Mouse (Mus musculus) adrenal gland (tissue): ENCODE measurements around the gene Mapk1ip1l.
"Not testable (repeated sequence)": the region's sequence is repeated elsewhere in the genome, so short reads cannot be mapped to it uniquely, and the experiment has no call there.

Experiments used
- intact Hi-C: fragments of 180-260 bp; cut with DNase I; formaldehyde crosslinking; loops from one replicate; pipeline ENCODE4 v1.15.1; 2025

The Mapk1ip1l gene

GRCm38 (mm10) chr14:47302885-47303680, 5.0 kb downstream of the Mapk1ip1l start:
- intact Hi-C loops = no loop called here

DNA sequence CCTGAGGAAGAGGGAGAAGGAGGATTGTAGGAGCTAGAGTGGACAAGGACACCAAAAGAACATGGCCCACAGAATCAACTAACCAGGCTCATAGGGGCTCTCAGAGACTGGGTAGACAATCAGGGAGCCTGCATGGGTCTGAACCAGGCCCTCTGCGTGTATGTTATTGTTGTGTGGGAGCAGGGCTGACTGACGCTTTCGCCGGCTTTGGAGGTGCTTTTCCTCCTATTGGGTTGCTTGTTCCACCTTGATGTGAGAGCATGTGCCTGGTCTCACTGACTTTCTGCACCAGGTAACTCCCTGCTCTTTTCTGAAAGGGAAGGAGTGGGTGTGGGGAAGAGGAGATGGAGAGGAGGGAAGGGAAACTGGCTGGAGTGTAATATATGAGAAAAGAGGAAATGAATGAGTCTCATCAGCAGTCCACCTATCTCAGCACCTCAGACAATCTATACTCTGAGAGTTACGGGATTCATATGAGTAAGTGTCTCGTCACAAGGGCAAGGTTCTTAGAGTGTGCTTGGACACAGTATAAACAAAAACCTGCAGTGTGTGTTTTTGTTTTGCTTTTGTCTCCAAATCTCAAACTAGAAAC, 6.8 kb downstream of the Mapk1ip1l start:
- intact Hi-C loops = no loop called here

GRCm38 (mm10) chr14:47305933-47306332, 7.9 kb downstream of the Mapk1ip1l start:
- intact Hi-C loops = no loop called here

DNA sequence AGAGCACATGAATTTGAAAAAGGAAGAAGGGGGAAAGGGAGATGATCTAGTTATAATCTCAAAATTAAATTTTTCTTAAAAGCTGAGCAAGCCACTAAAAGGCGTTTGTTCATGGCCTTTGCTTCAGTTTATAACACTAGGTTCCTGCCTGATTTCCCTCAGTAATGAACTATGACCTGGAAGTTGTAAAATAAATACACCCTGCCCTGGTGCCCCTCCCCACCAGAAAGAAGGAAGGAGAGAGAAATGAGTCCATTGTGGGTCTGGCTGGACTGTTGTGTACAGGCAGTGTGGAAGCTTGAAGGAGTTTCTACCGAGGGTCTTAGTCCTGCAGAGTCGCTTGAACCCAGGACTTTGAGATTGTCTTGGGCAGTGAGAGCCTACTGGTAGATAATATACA, 9.6 kb downstream of the Mapk1ip1l start:
- intact Hi-C loops = no loop called here

- intact Hi-C loops = no loop called here
Observed at GRCm38 (mm10) chr14:47309061-47309460, 11.0 kb downstream of the Mapk1ip1l start.

- intact Hi-C loops = no loop called here
Observed at GRCm38 (mm10) chr14:47310342-47311181, 12.5 kb downstream of the Mapk1ip1l start.

GRCm38 (mm10) chr14:47319362-47319761, 21.3 kb downstream of the Mapk1ip1l start:
- intact Hi-C loops = no loop called here

- intact Hi-C loops = not testable (repeated sequence)
Observed at GRCm38 (mm10) chr14:47321581-47321980, 23.5 kb downstream of the Mapk1ip1l start.

DNA sequence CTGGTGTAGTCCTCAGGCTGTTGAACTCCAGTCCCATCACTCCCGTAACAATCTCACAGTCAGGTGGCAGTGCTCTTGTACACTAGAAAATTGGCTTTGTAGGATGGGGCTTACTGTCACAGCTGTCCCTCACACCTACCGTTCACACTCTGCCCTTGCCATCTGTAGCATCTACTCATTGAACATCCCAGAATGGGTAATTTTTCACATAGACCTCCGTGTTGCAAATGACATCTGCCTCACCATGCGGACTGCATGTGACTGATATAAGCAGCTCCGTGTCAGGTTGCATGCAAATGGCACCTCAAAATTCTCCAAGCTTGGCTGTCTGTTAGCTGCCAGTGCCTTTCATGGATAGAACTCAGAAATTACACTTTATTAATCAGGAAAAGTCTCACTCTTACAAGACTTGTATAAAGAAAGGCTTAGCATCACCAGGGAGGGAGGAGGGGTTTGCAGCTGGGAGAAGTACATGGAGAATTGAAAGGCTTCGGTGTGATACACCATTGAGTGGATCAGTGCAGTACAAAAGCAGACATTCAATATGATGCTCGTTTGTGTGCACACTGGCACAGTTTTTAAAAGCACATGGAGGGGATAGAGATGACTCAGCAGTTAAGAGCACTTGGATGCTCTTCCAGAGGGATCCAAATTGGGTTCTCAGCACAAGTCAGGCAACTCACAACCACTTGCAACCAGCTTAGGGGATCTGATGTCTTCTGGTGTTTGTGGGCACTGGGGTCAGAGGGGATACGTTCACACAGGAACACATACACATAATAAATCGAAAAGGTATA, 28.1 kb downstream of the Mapk1ip1l start:
- intact Hi-C loops = no loop called here

DNA sequence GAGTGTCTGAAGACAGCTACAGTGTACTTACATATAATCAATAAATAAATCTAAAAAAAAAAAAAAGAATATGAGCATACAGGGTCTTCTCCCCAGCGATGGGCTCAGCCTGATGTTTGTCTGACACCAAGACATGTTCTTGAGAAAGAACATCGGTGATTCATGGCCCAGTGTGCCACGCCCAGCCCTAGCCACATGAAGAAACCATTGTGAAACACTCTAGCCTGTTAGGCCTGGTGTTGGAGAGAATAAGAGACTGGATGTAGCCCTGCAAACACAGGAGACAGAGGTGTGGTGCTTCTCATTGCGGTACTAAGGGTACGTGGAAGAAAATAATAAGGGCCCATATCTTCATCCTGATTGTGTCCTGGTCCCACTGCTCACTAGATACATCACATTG, 29.3 kb downstream of the Mapk1ip1l start:
- intact Hi-C loops = no loop called here

DNA sequence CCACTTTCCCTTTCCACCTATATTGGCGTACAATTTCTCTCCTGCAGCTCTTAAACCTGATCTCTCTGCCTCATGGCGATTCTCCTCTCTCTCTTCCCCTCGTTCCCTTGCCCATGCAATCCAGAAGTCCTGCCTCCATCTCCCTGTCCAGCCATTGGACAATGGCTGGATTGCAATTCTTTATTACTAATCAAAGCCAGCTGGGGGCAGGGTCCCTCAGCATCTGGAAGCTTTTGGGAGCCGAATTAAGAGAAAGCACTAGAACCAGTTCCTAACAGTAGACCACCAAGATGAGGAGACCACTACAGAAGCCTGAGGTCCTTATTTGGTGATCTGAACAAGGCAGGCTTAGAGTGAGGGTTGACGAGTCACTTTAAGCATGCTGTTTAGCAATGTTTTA, 33.9 kb downstream of the Mapk1ip1l start:
- intact Hi-C loops = loop anchor here (10.0 kb wide), 1 partner anchor 203 kb away; no protein-coding TSS in a partner anchor

DNA sequence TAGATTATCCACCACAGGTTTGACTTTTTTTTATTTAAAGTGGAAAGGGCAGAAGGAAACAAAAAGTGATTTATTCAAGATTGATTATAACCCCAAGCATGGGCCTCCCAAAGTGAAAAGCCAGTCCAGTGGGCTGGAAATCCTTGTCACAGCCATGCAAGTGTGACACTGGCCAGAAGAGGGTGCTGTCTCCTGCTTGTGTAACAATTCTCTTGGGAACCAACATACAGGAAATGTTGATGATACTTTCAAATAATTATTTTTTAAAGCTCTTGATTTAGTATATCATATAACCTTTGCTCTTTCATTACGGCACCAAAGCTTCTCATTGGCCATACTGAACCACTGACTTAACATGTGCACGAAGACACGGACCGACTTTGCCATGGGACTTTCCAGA, 36.8 kb downstream of the Mapk1ip1l start:
- intact Hi-C loops = loop anchor here (1.0 to 10.0 kb wide), 2 partner anchors 61 to 200 kb away; no protein-coding TSS in a partner anchor

DNA sequence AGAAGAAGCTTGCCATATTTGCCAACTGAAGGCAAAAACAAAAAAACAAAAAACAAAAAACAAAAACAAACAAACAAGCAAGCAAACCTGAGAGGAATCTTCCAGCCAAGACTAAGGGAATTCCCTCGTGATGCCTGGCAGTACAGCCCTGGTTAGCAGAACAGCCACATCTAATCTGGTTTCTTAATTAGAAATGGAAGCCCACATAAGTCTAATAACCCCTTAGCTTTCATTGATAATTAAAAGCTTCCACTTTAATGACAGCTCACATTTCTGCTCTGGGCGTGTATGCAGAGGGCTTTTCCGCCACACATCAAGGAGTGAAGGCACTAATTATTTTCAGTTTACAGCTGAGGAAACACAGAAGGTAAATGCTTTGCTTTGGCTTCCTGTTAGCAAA, 37.2 kb downstream of the Mapk1ip1l start:
- intact Hi-C loops = loop anchor here (10.0 kb wide), 1 partner anchor 200 kb away; no protein-coding TSS in a partner anchor

DNA sequence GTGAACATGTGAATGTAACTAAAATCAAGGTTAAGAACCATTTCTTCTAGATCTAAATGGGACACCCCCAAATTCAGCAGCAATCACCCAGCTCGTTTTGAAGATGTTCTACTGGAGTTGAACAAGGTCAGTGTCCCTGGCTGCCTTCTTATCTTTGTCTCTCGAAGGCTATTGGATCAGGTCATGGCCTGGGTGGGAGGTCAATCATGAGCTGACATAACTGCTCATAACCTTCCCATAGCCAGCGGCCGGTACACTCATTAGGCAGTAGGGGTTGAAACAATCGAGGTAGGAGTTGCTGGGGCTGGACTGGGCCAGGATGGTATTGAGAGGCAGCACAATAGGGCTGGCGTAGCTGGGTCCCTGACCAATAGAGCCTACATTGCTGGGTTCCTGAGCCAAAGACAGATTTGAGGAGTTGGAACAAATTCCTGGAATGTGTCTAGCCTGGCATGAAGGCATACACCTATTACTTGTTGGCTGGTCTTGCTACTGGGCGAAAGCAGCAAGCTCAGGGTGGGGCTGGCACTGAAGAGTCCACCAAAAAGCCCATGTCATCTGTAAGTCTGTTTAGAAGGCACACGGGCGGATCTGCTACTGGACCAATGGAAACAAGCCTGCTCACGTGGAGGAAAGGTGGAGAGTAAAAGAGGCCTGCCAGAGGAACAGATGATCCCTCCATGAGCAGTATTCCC, 42.3 kb downstream of the Mapk1ip1l start:
- intact Hi-C loops = no loop called here

- intact Hi-C loops = no loop called here
Observed at GRCm38 (mm10) chr14:47341811-47342291, 43.8 kb downstream of the Mapk1ip1l start.

DNA sequence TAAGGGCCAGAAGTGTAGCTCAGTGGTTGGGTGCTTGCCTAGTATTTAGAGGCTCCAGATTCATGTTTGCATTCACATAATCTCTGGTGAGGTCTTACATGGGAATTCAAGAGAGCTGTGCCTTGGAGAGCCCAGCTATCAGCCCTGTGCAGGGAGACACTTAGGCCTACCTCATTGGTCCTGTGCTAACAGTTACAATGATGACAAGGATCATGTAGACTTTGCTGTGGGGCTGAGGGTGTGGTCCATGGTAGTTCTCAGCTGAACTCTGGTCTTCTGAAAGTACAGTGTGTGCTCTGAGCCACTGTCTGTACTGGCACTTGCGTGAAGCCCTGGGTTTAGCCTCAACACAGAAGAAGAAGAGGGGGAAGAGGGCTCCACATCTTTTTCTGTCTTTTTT, 48.6 kb downstream of the Mapk1ip1l start:
- intact Hi-C loops = no loop called here

DNA sequence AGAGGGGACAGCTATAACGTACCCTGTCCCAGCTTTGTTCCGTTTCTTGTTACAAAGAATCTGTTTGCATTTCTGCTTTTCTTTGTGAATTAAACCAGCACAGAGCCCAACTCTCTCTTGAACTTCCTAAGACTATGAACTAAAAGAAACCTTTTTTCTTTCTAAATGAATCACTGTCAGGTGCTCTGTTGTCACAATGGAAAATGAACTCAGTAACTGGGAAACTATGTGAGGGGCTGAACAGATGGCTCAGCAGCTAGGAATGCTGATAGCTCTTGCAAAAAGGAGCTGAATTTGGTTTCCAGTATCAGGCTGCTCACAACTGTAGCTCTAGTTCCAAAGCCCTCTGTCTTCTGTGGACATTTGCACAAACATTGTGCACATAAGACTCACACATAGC, 52.9 kb downstream of the Mapk1ip1l start:
- intact Hi-C loops = no loop called here

DNA sequence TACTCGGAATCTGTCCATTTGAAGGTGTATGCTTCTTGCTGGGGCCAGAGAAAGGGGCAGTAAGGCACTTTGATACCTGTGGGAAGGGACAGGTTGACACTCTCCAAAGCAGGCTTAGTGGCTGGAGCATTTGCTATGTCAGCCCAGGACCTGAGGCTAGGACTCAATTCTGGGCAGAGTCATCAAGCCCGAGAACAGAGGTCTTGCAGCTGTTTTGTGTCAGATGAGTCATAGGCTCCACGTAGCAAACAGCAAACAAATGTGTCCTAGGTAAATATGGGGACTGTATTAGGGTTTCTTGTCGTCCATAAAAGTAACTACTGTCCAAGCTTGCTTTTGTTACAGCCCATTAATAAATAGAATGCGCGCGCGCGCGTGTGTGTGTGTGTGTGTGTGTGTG, 54.2 kb downstream of the Mapk1ip1l start:
- intact Hi-C loops = no loop called here

- intact Hi-C loops = no loop called here
Observed at GRCm38 (mm10) chr14:47353240-47353639, 55.2 kb downstream of the Mapk1ip1l start.

GRCm38 (mm10) chr14:47354111-47354577, 56.1 kb downstream of the Mapk1ip1l start:
- intact Hi-C loops = no loop called here
